Mouse (Mus musculus): ENCODE measurements around the gene Trhde.

Trhde gene

GRCm38 (mm10) chr10:114802161-114802651, at the start of gene Trhde:
TSS of gene Trhde (minus strand) at chr10:114802307.
- no peak for DNase-seq (ENCODE audit: inconsistent ontology term)

GRCm38 (mm10) chr10:114841966-114842365, 39.9 kb upstream of the Trhde start:
- DNase-seq (ENCODE audit: inconsistent ontology term), result no peak

GRCm38 (mm10) chr10:114841440-114841839, 39.3 kb upstream of the Trhde start:
- DNase-seq (ENCODE audit: inconsistent ontology term), result no peak

GRCm38 (mm10) chr10:114831313-114831712, 29.2 kb upstream of the Trhde start:
- DNase-seq (ENCODE audit: inconsistent ontology term), result no peak

GRCm38 (mm10) chr10:114808799-114809198, 6.7 kb upstream of the Trhde start:
- DNase-seq (ENCODE audit: inconsistent ontology term), result no peak

- no peak for DNase-seq (ENCODE audit: inconsistent ontology term)
Measured at GRCm38 (mm10) chr10:114805884-114806283, 3.8 kb upstream of the Trhde start.

GRCm38 (mm10) chr10:114801457-114802160, 498 bp downstream of the Trhde start:
- DNase-seq (ENCODE audit: inconsistent ontology term), result peak; percentile 64

GRCm38 (mm10) chr10:114800331-114801304, 1.5 kb downstream of the Trhde start:
- DNase-seq (ENCODE audit: inconsistent ontology term), result no peak

GRCm38 (mm10) chr10:114799481-114799880, 2.6 kb downstream of the Trhde start:
- DNase-seq (ENCODE audit: inconsistent ontology term), result no peak

- no peak for DNase-seq (ENCODE audit: inconsistent ontology term)
Measured at GRCm38 (mm10) chr10:114798788-114799187, 3.3 kb downstream of the Trhde start.

- no peak for DNase-seq (ENCODE audit: inconsistent ontology term)
Measured at GRCm38 (mm10) chr10:114798218-114798617, 3.9 kb downstream of the Trhde start.

- no peak for DNase-seq (ENCODE audit: inconsistent ontology term)
Measured at GRCm38 (mm10) chr10:114797664-114798063, 4.4 kb downstream of the Trhde start.

- no peak for DNase-seq (ENCODE audit: inconsistent ontology term)
Measured at GRCm38 (mm10) chr10:114796872-114797271, 5.2 kb downstream of the Trhde start.

GRCm38 (mm10) chr10:114794214-114794613, 7.9 kb downstream of the Trhde start:
- DNase-seq (ENCODE audit: inconsistent ontology term), result no peak

GRCm38 (mm10) chr10:114765914-114766313, 36.2 kb downstream of the Trhde start:
- no peak for DNase-seq (ENCODE audit: inconsistent ontology term)

- no peak for DNase-seq (ENCODE audit: inconsistent ontology term)
Measured at GRCm38 (mm10) chr10:114762125-114762524, 40.0 kb downstream of the Trhde start.

GRCm38 (mm10) chr10:114759240-114759639, 42.9 kb downstream of the Trhde start:
- no peak for DNase-seq (ENCODE audit: inconsistent ontology term)

- DNase-seq (ENCODE audit: inconsistent ontology term), result no peak
Measured at GRCm38 (mm10) chr10:114758614-114759013, 43.5 kb downstream of the Trhde start.

- DNase-seq (ENCODE audit: inconsistent ontology term), result peak; percentile 4
Measured at GRCm38 (mm10) chr10:114742755-114743705, 59.1 kb downstream of the Trhde start.

GRCm38 (mm10) chr10:114739916-114740315, 62.2 kb downstream of the Trhde start:
- no peak for DNase-seq (ENCODE audit: inconsistent ontology term)

GRCm38 (mm10) chr10:114737581-114737980, 64.5 kb downstream of the Trhde start:
- no peak for DNase-seq (ENCODE audit: inconsistent ontology term)
